Mouse (Mus musculus): ENCODE measurements around the gene Sf3a1.

The Sf3a1 gene

GRCm38 (mm10) chr11:4184251-4184952 is 24.3 kb downstream of the Sf3a1 start:
- CTCF ChIA-PET: no interaction called here

- CTCF ChIA-PET: interaction anchor here (0.7 kb wide), 1 partner anchor 25 kb away, joined by 4 read pairs; no protein-coding TSS in a partner anchor
Observed at GRCm38 (mm10) chr11:4185480-4185879, 25.3 kb downstream of the Sf3a1 start.

GRCm38 (mm10) chr11:4186486-4187317 is 26.6 kb downstream of the Sf3a1 start, which contains the start of gene Tbc1d10a:
Gene Tbc1d10a (plus strand): TSS chr11:4186789.
- CTCF ChIA-PET: interaction anchor here (0.7 kb wide), 1 partner anchor 21 kb away, joined by 10 read pairs; no protein-coding TSS in a partner anchor

- CTCF ChIA-PET: interaction anchor here (1.3 kb wide), 1 partner anchor 22 kb away, joined by 3 read pairs; no protein-coding TSS in a partner anchor
Observed at GRCm38 (mm10) chr11:4187318-4187700, 27.2 kb downstream of the Sf3a1 start.

GRCm38 (mm10) chr11:4189182-4189581 is 29.0 kb downstream of the Sf3a1 start:
- CTCF ChIA-PET: no interaction called here

- CTCF ChIA-PET: interaction anchor here (0.7 kb wide), 1 partner anchor 15 kb away, joined by 5 read pairs; no protein-coding TSS in a partner anchor
Observed at GRCm38 (mm10) chr11:4190677-4191076, 30.5 kb downstream of the Sf3a1 start.

GRCm38 (mm10) chr11:4192757-4193156 is 32.6 kb downstream of the Sf3a1 start:
- CTCF ChIA-PET: interaction anchor here (1.5 kb wide), 1 partner anchor 27 kb away, joined by 3 read pairs; no protein-coding TSS in a partner anchor

- CTCF ChIA-PET: no interaction called here
Observed at GRCm38 (mm10) chr11:4193420-4193819, 33.3 kb downstream of the Sf3a1 start.

- CTCF ChIA-PET: interaction anchor here (1.5 kb wide), 1 partner anchor 21 kb away, joined by 3 read pairs; no protein-coding TSS in a partner anchor
Observed at GRCm38 (mm10) chr11:4195597-4196031, 35.5 kb downstream of the Sf3a1 start.

- CTCF ChIA-PET: interaction anchor here (0.7 to 1.5 kb wide), 3 partner anchors 20 to 126 kb away, joined by 3 to 4 read pairs (median 3); no protein-coding TSS in a partner anchor
Observed at GRCm38 (mm10) chr11:4196636-4197035, 36.5 kb downstream of the Sf3a1 start.

GRCm38 (mm10) chr11:4197691-4198090 is 37.5 kb downstream of the Sf3a1 start:
- CTCF ChIA-PET: no interaction called here

- CTCF ChIA-PET: interaction anchor here (0.6 kb wide), 1 partner anchor 218 kb away, joined by 13 read pairs; no protein-coding TSS in a partner anchor
Observed at GRCm38 (mm10) chr11:4201981-4202700, 42.0 kb downstream of the Sf3a1 start.

GRCm38 (mm10) chr11:4202995-4203704 is 43.0 kb downstream of the Sf3a1 start:
- CTCF ChIA-PET: no interaction called here

GRCm38 (mm10) chr11:4203705-4204074 is 43.5 kb downstream of the Sf3a1 start:
- CTCF ChIA-PET: no interaction called here

GRCm38 (mm10) chr11:4205097-4205655 is 45.0 kb downstream of the Sf3a1 start:
- CTCF ChIA-PET: no interaction called here

GRCm38 (mm10) chr11:4205951-4206350 is 45.8 kb downstream of the Sf3a1 start:
- CTCF ChIA-PET: interaction anchor here (0.6 kb wide), 1 partner anchor 15 kb away, joined by 5 read pairs; no protein-coding TSS in a partner anchor

- CTCF ChIA-PET: no interaction called here
Observed at GRCm38 (mm10) chr11:4206563-4206962, 46.4 kb downstream of the Sf3a1 start.

GRCm38 (mm10) chr11:4207655-4208054 is 47.5 kb downstream of the Sf3a1 start:
- CTCF ChIA-PET: interaction anchor here (0.7 kb wide), 1 partner anchor 21 kb away, joined by 10 read pairs; the partner anchor contains the start of gene Tbc1d10a

- CTCF ChIA-PET: interaction anchor here (1.0 kb wide), 2 partner anchors 22 to 24 kb away, joined by 3 to 4 read pairs; no protein-coding TSS in a partner anchor
Observed at GRCm38 (mm10) chr11:4209556-4209955, 49.4 kb downstream of the Sf3a1 start.

- CTCF ChIA-PET: interaction anchor here (1.0 kb wide), 1 partner anchor 25 kb away, joined by 4 read pairs; no protein-coding TSS in a partner anchor
Observed at GRCm38 (mm10) chr11:4210786-4211185, 50.6 kb downstream of the Sf3a1 start.
